ENCODE assay signal across 8 mouse cellular contexts in the genomic region with DNA sequence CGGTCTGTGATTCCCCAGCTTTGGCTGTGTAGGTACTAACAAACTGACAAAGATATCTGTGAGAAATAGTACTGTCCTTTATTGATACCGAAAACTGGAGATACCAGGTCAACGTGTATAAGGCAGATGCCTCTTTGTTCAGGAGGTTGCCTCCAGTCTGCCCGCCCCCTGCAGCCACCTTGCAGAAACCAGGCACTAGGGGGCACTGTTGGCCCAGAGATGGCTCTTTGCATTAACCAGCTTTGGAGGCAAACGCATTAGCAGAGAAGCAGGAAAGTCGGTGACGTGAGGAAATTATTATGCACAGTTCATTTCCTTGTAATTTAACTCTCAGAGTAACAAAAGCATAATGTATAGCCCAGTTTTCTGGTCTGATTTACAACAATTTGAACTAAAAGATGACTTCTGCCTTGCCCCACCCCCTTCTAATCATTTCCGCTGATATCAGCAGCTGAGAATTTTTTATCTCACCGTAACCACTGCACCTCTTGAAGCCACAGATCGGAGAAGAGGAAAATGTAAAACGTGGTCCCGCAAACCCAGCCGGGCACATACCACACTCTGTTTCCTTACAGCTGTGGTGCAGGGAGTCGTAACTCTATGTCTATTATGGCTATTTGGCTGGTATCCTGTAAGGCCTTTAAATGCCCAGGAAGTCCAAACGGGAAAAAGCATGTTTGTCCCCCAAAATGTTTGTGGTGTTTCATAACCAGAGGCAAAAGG.
DNase-seq lines count a peak whose midpoint lies in the region; ATAC-seq and TF ChIP-seq lines count a peak whose summit lies in the region.

No protein-coding gene starts in this region.

- peaks cover 6% of the 10 kb centered on the region for H3K27me3 ChIP-seq in forebrain, embryonic 12.5 days
- H3K27me3 ChIP-seq in heart, postnatal 0 days (ENCODE audit: control insufficient read depth, insufficient read depth, low read length): no peaks in the 10 kb centered on the region
- no peaks in the 10 kb centered on the region for H3K27me3 ChIP-seq in liver, embryonic 14.5 days (ENCODE audit: control insufficient read depth, insufficient read depth, low read length)
- no peaks in the 10 kb centered on the region for H3K27me3 ChIP-seq in neural tube, embryonic 11.5 days (ENCODE audit: control insufficient read depth, insufficient read depth, low read length)
- H3K27me3 ChIP-seq in stomach, postnatal 0 days (ENCODE audit: control insufficient read depth, insufficient read depth, low read length): no peaks in the 10 kb centered on the region

- 0 out of 2 replicates have a peak overlapping the region, but pooled peaks have one; percentile 12 for H3K9ac ChIP-seq in forebrain, embryonic 12.5 days
- H3K9ac ChIP-seq in heart, postnatal 0 days (replicated peaks; ENCODE audit: low read depth, low read length): 0 out of 2 replicates have a peak overlapping the region, but pooled peaks have one; percentile 25
- no peak overlapping the region for H3K9ac ChIP-seq in liver, embryonic 14.5 days (replicated peaks)
- H3K9ac ChIP-seq in neural tube, embryonic 11.5 days (ENCODE audit: low read length): no peak overlapping the region; the same call in 1 of the 2 replicates
- H3K9ac ChIP-seq in stomach, postnatal 0 days (ENCODE audit: low read length): no peak overlapping the region

- H3K27ac ChIP-seq in forebrain, embryonic 12.5 days: peak overlapping the region; percentile 75
- H3K27ac ChIP-seq in heart, postnatal 0 days (ENCODE audit: low read depth): no peak overlapping the region
- no peak overlapping the region for H3K27ac ChIP-seq in liver, embryonic 14.5 days
- no peak overlapping the region for H3K27ac ChIP-seq in neural tube, embryonic 11.5 days (ENCODE audit: low read depth, low read length)
- H3K27ac ChIP-seq in stomach, postnatal 0 days (replicated peaks): no peak overlapping the region

- H3K4me3 ChIP-seq in forebrain, embryonic 12.5 days (replicated peaks): no peak overlapping the region
- H3K4me3 ChIP-seq in heart, postnatal 0 days (ENCODE audit: low read depth, low read length): peak overlapping the region; percentile 37
- no peak overlapping the region for H3K4me3 ChIP-seq in liver, embryonic 14.5 days (ENCODE audit: insufficient read depth in 1 of 2, low read depth in 2 of 2, low read length in 2 of 2)
- H3K4me3 ChIP-seq in neural tube, embryonic 11.5 days (ENCODE audit: low read depth, low read length): no peak overlapping the region
- peak overlapping the region; percentile 18; the same call in 1 of the 2 replicates for H3K4me3 ChIP-seq in stomach, postnatal 0 days (ENCODE audit: low read depth, low read length)

- peak; percentile 91 for ATAC-seq in CD4-positive, CD25-positive, alpha-beta regulatory T cell, adult 4 months
- ATAC-seq in forebrain, embryonic 12.5 days (ENCODE audit: low FRiP score): peak; percentile 86
- peak; percentile 68 for ATAC-seq in heart, postnatal 0 days (ENCODE audit: insufficient read depth, low read depth)
- no peak for ATAC-seq in liver, embryonic 14.5 days (ENCODE audit: insufficient read depth)
- ATAC-seq in neural tube, embryonic 11.5 days (ENCODE audit: insufficient read depth, low FRiP score, low TSS enrichment): peak; percentile 61; the same call in 1 of the 2 replicates
- peak; percentile 79 for ATAC-seq in stomach, postnatal 0 days (ENCODE audit: low FRiP score, low TSS enrichment)

- peaks cover 31% of the 10 kb centered on the region for H3K4me1 ChIP-seq in forebrain, embryonic 12.5 days
- H3K4me1 ChIP-seq in heart, postnatal 0 days (ENCODE audit: control insufficient read depth, insufficient read depth): peaks cover 8% of the 10 kb centered on the region; the same call in 1 of the 2 replicates
- H3K4me1 ChIP-seq in liver, embryonic 14.5 days (replicated peaks; ENCODE audit: control insufficient read depth in 2 of 2, insufficient read depth in 2 of 2, low read length in 1 of 2): 0 out of 4 replicates have a peak, but pooled peaks cover 0 to 4% of the 10 kb centered on the region in 2 experiments
- peaks cover 18% of the 10 kb centered on the region; the same call in 1 of the 2 replicates for H3K4me1 ChIP-seq in neural tube, embryonic 11.5 days (ENCODE audit: control insufficient read depth, insufficient read depth, low read length)
- no peaks in the 10 kb centered on the region for H3K4me1 ChIP-seq in stomach, postnatal 0 days (replicated peaks; ENCODE audit: control insufficient read depth, insufficient read depth)

- TF ChIP-seq EP300 in heart, postnatal 0 days (IDR thresholded peaks at IDR 0.05; ENCODE audit: low read depth): no peak
- TF ChIP-seq EP300 in liver, embryonic 14.5 days (IDR thresholded peaks at IDR 0.05; ENCODE audit: low read depth): no peak
- TF ChIP-seq EP300 in stomach, postnatal 0 days (optimal IDR thresholded peaks at IDR 0.05): no peak

- TF ChIP-seq CTCF in heart, postnatal 0 days (IDR thresholded peaks at IDR 0.05; ENCODE audit: low read depth): peak; percentile 97
- TF ChIP-seq CTCF in liver, embryonic 14.5 days (IDR thresholded peaks at IDR 0.05; ENCODE audit: low read depth): peak; percentile 90
- peak; percentile 99 for TF ChIP-seq CTCF in stomach, postnatal 0 days (IDR thresholded peaks at IDR 0.05; ENCODE audit: low read depth)

- H3K4me2 ChIP-seq in forebrain, embryonic 12.5 days: peak overlapping the region; percentile 26; the same call in 1 of the 2 replicates
- peak overlapping the region; percentile 70 for H3K4me2 ChIP-seq in heart, postnatal 0 days (ENCODE audit: low read depth, low read length)
- H3K4me2 ChIP-seq in liver, embryonic 14.5 days (ENCODE audit: low read depth): peak overlapping the region; percentile 29; the same call in 1 of the 2 replicates
- H3K4me2 ChIP-seq in neural tube, embryonic 11.5 days (ENCODE audit: low read depth): no peak overlapping the region
- peak overlapping the region; percentile 55 for H3K4me2 ChIP-seq in stomach, postnatal 0 days (replicated peaks; ENCODE audit: low read depth)

- DNase-seq in c-Kit-negative CD71-positive TER-119-positive erythroid progenitor cells, embryonic 14.5 days (ENCODE audit: low read depth, low spot score): peak; percentile 4
- DNase-seq in heart, postnatal 0 days (ENCODE audit: low spot score): peak; percentile 79
- DNase-seq in kidney, postnatal 36 days: peak; percentile 86 to 96
- peak; percentile 33 to 37 (median 35) for DNase-seq in liver, embryonic 14.5 days (ENCODE audit: low read depth in 3 of 3, low spot score in 3 of 3)
- peak; percentile 93 for DNase-seq in neural tube, embryonic 11.5 days (ENCODE audit: low spot score)
- DNase-seq in stomach, postnatal 0 days (ENCODE audit: low spot score): peak; percentile 92

- 27% methylated on average over 15 of the region's 15 CpGs for WGBS in forebrain, embryonic 12.5 days
- WGBS in heart, postnatal 0 days: 8% methylated on average over 15 of the region's 15 CpGs
- WGBS in liver, embryonic 14.5 days (ENCODE audit: insufficient replicate concordance): 12% methylated on average over 15 of the region's 15 CpGs
- 25% methylated on average over 15 of the region's 15 CpGs for WGBS in neural tube, embryonic 11.5 days
- WGBS in stomach, postnatal 0 days: 19% methylated on average over 15 of the region's 15 CpGs

- H3K9me3 ChIP-seq in forebrain, embryonic 12.5 days: no peaks in the 10 kb centered on the region
- H3K9me3 ChIP-seq in heart, postnatal 0 days (replicated peaks; ENCODE audit: control insufficient read depth, low read length): no peaks in the 10 kb centered on the region
- H3K9me3 ChIP-seq in liver, embryonic 14.5 days (ENCODE audit: control insufficient read depth, low read length): no peaks in the 10 kb centered on the region
- no peaks in the 10 kb centered on the region for H3K9me3 ChIP-seq in neural tube, embryonic 11.5 days (ENCODE audit: control insufficient read depth, low read length)
- H3K9me3 ChIP-seq in stomach, postnatal 0 days (ENCODE audit: control insufficient read depth, low read length): no peaks in the 10 kb centered on the region

- H3K36me3 ChIP-seq in forebrain, embryonic 12.5 days (replicated peaks): no peaks in the 10 kb centered on the region
- H3K36me3 ChIP-seq in heart, postnatal 0 days (replicated peaks; ENCODE audit: control insufficient read depth, insufficient read depth, low read length): no peaks in the 10 kb centered on the region
- H3K36me3 ChIP-seq in liver, embryonic 14.5 days (replicated peaks; ENCODE audit: control insufficient read depth, insufficient read depth, low read depth): no peaks in the 10 kb centered on the region
- no peaks in the 10 kb centered on the region for H3K36me3 ChIP-seq in neural tube, embryonic 11.5 days (ENCODE audit: control insufficient read depth, insufficient read depth, low read length)
- no peaks in the 10 kb centered on the region for H3K36me3 ChIP-seq in stomach, postnatal 0 days (ENCODE audit: control insufficient read depth, insufficient read depth, low read length)

Comparison
In these comparisons a context has a peak if more than half of its experiments do, and no peak if none do; other contexts are left out.
1. DNase-seq: peak in every context shown above with its lines; median percentile 93 in neural tube, embryonic 11.5 days; 92 in stomach, postnatal 0 days; 91 in kidney, postnatal 36 days; 79 in heart, postnatal 0 days; 35 in liver, embryonic 14.5 days; 4 in c-Kit-negative CD71-positive TER-119-positive erythroid progenitor cells, embryonic 14.5 days.
2. H3K4me3 ChIP-seq: peak in heart, postnatal 0 days (single experiment) and stomach, postnatal 0 days (single experiment); none in forebrain, embryonic 12.5 days (single experiment), liver, embryonic 14.5 days (0 of 2) and neural tube, embryonic 11.5 days (single experiment).
3. H3K9ac ChIP-seq: peak in forebrain, embryonic 12.5 days (single experiment) and heart, postnatal 0 days (single experiment); none in liver, embryonic 14.5 days (single experiment), neural tube, embryonic 11.5 days (single experiment) and stomach, postnatal 0 days (single experiment).
4. Peak in every context shown above with its lines, with median percentiles within 50 percentile points of each other: CTCF ChIP-seq.